Mouse (Mus musculus): ENCODE measurements around the gene Cnr2. TPM values are rescaled to one million over a fixed set of nuclear protein-coding genes. Genes with fewer than 3 reads are reported as not detected.

Gene Cnr2
- polyA plus RNA-seq, 1 experiment from 2014 or later = 0.14 TPM

DNA sequence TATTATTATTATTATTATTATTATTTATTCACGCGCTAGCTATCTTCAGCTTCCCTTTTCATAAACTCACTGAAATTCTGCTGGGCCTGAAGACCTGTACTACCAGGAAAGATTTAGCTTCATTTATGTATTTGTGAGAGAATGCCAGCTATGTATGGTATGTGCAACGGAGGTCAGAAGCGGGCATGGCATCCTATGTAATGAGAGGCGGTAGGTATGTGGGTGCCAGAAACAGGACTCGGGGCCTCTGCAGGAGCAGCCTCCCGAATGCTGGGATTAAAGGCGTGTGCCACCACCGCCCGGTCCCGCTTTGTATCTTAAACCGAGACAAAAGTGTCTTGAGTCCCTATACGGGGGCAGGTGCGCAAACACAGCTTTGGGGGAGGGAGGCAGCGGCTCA is 67.8 kb downstream of the Cnr2 start:
- WGBS = 6% methylated on average over 15 of the region's 15 CpGs
- Histone ChIP-seq H3K4me3 (ENCODE audit: low read depth, low read length) (peak overlapping the region; percentile 70), H3K9ac (ENCODE audit: low read depth, low read length) (peak overlapping the region; percentile 78), H3K9me3 (ENCODE audit: control insufficient read depth) (no peaks in the 10 kb centered on the region), H3K4me1 (replicated peaks; ENCODE audit: control insufficient read depth, insufficient read depth, low read length) (0 out of 2 replicates have a peak, but pooled peaks cover 4% of the 10 kb centered on the region), H3K36me3 (ENCODE audit: control insufficient read depth, insufficient read depth) (peaks cover 49% of the 10 kb centered on the region), H3K27me3 (replicated peaks; ENCODE audit: control insufficient read depth, insufficient read depth, low read length) (no peaks in the 10 kb centered on the region), H3K27ac (ENCODE audit: low read depth, low read length) (peak overlapping the region; percentile 89), H3K4me2 (replicated peaks; ENCODE audit: low read depth) (peak overlapping the region; percentile 97)
- ATAC-seq = no peak
- no peak for TF ChIP-seq CTCF (IDR thresholded peaks at IDR 0.05; ENCODE audit: low read depth)

DNA sequence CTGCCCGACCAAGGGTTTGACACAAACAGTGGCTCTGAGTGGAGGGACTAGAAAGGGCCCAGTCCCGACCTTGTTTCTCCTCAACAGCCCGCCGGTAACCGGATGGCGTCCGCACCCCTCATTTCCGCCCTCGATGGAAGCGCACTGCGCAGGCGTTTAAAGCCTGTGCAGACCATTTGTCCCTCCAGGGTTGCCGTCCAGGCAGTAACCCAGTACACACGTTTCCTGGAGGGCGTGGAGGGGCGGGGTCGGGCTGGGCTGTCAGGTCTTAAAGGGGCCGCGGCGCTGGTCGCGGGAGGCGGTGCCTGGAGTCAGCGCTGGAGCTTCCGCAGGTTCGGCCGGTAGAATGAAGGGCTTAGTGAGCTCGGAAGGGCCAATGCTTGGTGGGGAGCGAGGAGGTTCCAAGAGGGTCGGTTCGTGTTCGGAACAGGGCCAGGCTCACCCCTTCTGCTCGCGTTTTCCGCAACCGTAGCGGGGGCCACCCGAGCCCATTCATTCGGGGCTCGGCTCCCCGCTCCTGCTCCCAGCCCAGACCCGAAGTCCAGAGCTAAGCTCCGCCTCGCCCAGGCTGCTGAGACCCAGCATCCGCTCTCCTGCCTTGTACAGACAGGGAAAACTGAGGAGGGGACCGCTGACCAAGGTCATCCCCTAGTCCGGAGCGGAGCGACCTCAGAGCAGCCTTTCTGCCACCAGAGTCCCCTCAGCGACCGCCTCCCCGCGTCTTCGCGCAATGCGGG is 68.4 kb downstream of the Cnr2 start, which contains the start of gene Gale:
Gale (plus strand) TSS at position 271 of the 737 bp plus-strand sequence.
- ATAC-seq = peak; percentile 79
- WGBS = 0% methylated on average over 56 of the region's 56 CpGs

GRCm38 (mm10) chr4:135964426-135964825 is 69.2 kb downstream of the Cnr2 start:
- 2% methylated on average over 12 of the region's 12 CpGs for WGBS
- peak overlapping the region; percentile 70 for H3K4me3 ChIP-seq (ENCODE audit: low read depth, low read length)
- TF ChIP-seq CTCF (IDR thresholded peaks at IDR 0.05; ENCODE audit: low read depth) = peak; percentile 32
- peak; percentile 67 for ATAC-seq
- peaks cover 57% of the 10 kb centered on the region for H3K36me3 ChIP-seq (ENCODE audit: control insufficient read depth, insufficient read depth)
- H3K4me1 ChIP-seq (replicated peaks; ENCODE audit: control insufficient read depth, insufficient read depth, low read length) = no peaks in the 10 kb centered on the region
- no peaks in the 10 kb centered on the region for H3K27me3 ChIP-seq (replicated peaks; ENCODE audit: control insufficient read depth, insufficient read depth, low read length)
- peak overlapping the region; percentile 89 for H3K27ac ChIP-seq (ENCODE audit: low read depth, low read length)
- peak overlapping the region; percentile 97 for H3K4me2 ChIP-seq (replicated peaks; ENCODE audit: low read depth)
- no peaks in the 10 kb centered on the region for H3K9me3 ChIP-seq (ENCODE audit: control insufficient read depth)
- H3K9ac ChIP-seq (ENCODE audit: low read depth, low read length) = peak overlapping the region; percentile 78

More for the DNA sequence above, 68.4 kb downstream of the Cnr2 start, which contains the start of gene Gale:
- H3K9ac ChIP-seq (ENCODE audit: low read depth, low read length) = peak within 1 kb of the TSS; percentile 78
- peak within 1 kb of the TSS; percentile 97 for H3K4me2 ChIP-seq (replicated peaks; ENCODE audit: low read depth)
- H3K4me3 ChIP-seq (ENCODE audit: low read depth, low read length) = peak within 1 kb of the TSS; percentile 70
- H3K9me3 ChIP-seq (ENCODE audit: control insufficient read depth) = no peaks in the 10 kb centered on the region
- no peak for TF ChIP-seq CTCF (IDR thresholded peaks at IDR 0.05; ENCODE audit: low read depth)
- 0 out of 2 replicates have a peak, but pooled peaks cover 4% of the 10 kb centered on the region for H3K4me1 ChIP-seq (replicated peaks; ENCODE audit: control insufficient read depth, insufficient read depth, low read length)
- H3K27ac ChIP-seq (ENCODE audit: low read depth, low read length) = peak within 1 kb of the TSS; percentile 89
- no peaks in the 10 kb centered on the region for H3K27me3 ChIP-seq (replicated peaks; ENCODE audit: control insufficient read depth, insufficient read depth, low read length)
- H3K36me3 ChIP-seq (ENCODE audit: control insufficient read depth, insufficient read depth) = peaks cover 56% of the 10 kb centered on the region

GRCm38 (mm10) chr4:135965113-135965512 is 69.9 kb downstream of the Cnr2 start:
- peaks cover 57% of the 10 kb centered on the region for H3K36me3 ChIP-seq (ENCODE audit: control insufficient read depth, insufficient read depth)
- peak overlapping the region; percentile 31; the same call in 1 of the 2 replicates for H3K9ac ChIP-seq (ENCODE audit: low read depth, low read length)
- H3K9me3 ChIP-seq (ENCODE audit: control insufficient read depth) = no peaks in the 10 kb centered on the region
- H3K4me2 ChIP-seq (replicated peaks; ENCODE audit: low read depth) = peak overlapping the region; percentile 97
- H3K27ac ChIP-seq (ENCODE audit: low read depth, low read length) = peak overlapping the region; percentile 89
- no peak for ATAC-seq
- H3K4me1 ChIP-seq (replicated peaks; ENCODE audit: control insufficient read depth, insufficient read depth, low read length) = no peaks in the 10 kb centered on the region
- TF ChIP-seq CTCF (IDR thresholded peaks at IDR 0.05; ENCODE audit: low read depth) = no peak
- WGBS = 73% methylated on average over 9 of the region's 9 CpGs
- no peak overlapping the region for H3K4me3 ChIP-seq (ENCODE audit: low read depth, low read length)
- no peaks in the 10 kb centered on the region for H3K27me3 ChIP-seq (replicated peaks; ENCODE audit: control insufficient read depth, insufficient read depth, low read length)

DNA sequence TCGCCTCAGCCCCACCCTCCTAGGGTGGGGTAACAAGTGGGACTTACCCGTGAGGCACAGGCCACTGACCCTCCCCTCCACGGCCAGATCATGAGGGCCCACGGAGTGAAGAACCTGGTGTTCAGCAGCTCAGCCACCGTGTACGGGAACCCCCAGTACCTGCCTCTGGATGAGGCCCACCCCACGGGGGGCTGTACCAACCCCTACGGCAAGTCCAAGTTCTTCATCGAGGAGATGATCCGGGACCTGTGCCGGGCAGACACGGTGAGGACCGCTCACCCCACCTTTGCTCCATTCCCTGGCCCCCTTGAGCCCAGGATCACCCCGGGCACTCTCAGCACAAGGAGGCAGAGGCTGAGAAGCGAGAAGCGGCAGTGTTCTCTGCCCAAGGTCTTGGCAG is 71.1 kb downstream of the Cnr2 start:
- no peaks in the 10 kb centered on the region for H3K9me3 ChIP-seq (ENCODE audit: control insufficient read depth)
- no peak for TF ChIP-seq CTCF (IDR thresholded peaks at IDR 0.05; ENCODE audit: low read depth)
- no peak overlapping the region for H3K4me3 ChIP-seq (ENCODE audit: low read depth, low read length)
- H3K27me3 ChIP-seq (replicated peaks; ENCODE audit: control insufficient read depth, insufficient read depth, low read length) = no peaks in the 10 kb centered on the region
- ATAC-seq = no peak
- H3K4me2 ChIP-seq (replicated peaks; ENCODE audit: low read depth) = no peak overlapping the region
- H3K9ac ChIP-seq (ENCODE audit: low read depth, low read length) = no peak overlapping the region
- no peak overlapping the region for H3K27ac ChIP-seq (ENCODE audit: low read depth, low read length)
- peaks cover 55% of the 10 kb centered on the region for H3K36me3 ChIP-seq (ENCODE audit: control insufficient read depth, insufficient read depth)
- WGBS = 89% methylated on average over 16 of the region's 16 CpGs
- H3K4me1 ChIP-seq (replicated peaks; ENCODE audit: control insufficient read depth, insufficient read depth, low read length) = no peaks in the 10 kb centered on the region

GRCm38 (mm10) chr4:135967086-135967760 is 72.0 kb downstream of the Cnr2 start:
- Histone ChIP-seq H3K27ac (ENCODE audit: low read depth, low read length) (no peak overlapping the region), H3K27me3 (replicated peaks; ENCODE audit: control insufficient read depth, insufficient read depth, low read length) (no peaks in the 10 kb centered on the region), H3K36me3 (ENCODE audit: control insufficient read depth, insufficient read depth) (peaks cover 46% of the 10 kb centered on the region), H3K4me3 (ENCODE audit: low read depth, low read length) (no peak overlapping the region), H3K9ac (ENCODE audit: low read depth, low read length) (no peak overlapping the region), H3K9me3 (ENCODE audit: control insufficient read depth) (no peaks in the 10 kb centered on the region), H3K4me2 (replicated peaks; ENCODE audit: low read depth) (no peak overlapping the region), H3K4me1 (replicated peaks; ENCODE audit: control insufficient read depth, insufficient read depth, low read length) (peaks cover 5% of the 10 kb centered on the region; the same call in 1 of the 2 replicates)
- TF ChIP-seq CTCF (IDR thresholded peaks at IDR 0.05; ENCODE audit: low read depth) = no peak
- 85% methylated on average over 18 of the region's 18 CpGs for WGBS
- no peak for ATAC-seq

All from intestine, postnatal 0 days (tissue).